Comparison of ENCODE assay signal across 15 mouse cellular contexts in the genomic region with DNA sequence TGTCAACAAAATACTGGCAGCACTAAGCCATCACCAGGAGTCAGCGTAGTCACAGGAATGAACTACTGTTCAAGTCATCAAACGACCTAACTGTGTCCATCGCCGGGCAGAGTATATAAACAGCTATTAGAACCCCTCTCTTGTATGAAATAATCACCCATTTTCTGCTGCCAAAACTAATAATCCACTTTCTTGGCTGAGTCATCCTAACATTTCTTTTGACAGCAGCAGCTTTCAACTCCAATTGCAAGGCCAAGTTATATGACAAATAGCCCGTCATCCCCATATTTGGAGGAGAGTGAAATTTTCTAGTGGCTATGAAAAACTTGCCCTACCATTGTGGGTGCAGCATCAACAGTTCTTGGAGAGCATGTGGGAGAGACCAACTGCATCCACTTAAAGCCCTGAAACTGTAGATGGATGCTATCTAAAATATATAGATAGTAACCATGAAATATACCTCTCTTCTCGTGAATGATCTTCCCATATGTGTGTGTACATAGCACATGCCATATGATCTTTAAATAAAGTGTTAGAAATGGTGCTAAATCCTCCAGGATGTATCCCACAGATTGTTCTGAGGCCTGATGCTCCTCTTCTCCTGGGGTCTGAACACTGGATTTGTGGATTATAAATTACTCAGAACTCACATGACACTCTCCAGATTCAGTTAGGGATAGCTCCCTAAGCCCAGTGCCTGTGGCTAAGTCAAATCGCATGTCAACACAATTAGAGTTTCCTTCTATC.
DNase-seq lines count a peak whose midpoint lies in the region; ATAC-seq lines count a peak whose summit lies in the region.
"Had no signal": no experiment of that assay in that cellular context is flagged by ENCODE, and none has a peak within 500 bp of the region (broad histone marks: within the 10 kb centered on the region; RNA-seq: fewer than 3 reads in every experiment).

No protein-coding gene starts in this region.

- no peak for DNase-seq in frontal cortex, postnatal 10 days (ENCODE audit: low spot score in 2 of 2)
- peak; percentile 14 to 18 for DNase-seq in left cerebral cortex, adult 9 months (ENCODE audit: low spot score in 2 of 2)
- no peak for DNase-seq in left cerebral cortex, postnatal 4 days
- peak; percentile 51 for DNase-seq in NIH3T3 (ENCODE audit: low read depth)
- DNase-seq in telencephalon, adult 2 months (ENCODE audit: low read depth, low spot score), result peak; percentile 60
- no peak for DNase-seq in cerebellum, postnatal 10 days
- DNase-seq: cerebellum, adult 9-10 months; gastrocnemius, postnatal 10 days; kidney, adult 9 months; kidney, postnatal 14 days; liver; thymus, adult 2 months had no signal

- ATAC-seq in frontal cortex, adult (ENCODE audit: low TSS enrichment), result peak; percentile 81
- ATAC-seq: forebrain, embryonic 15.5 days; midbrain, embryonic 15.5 days had no signal

- intact Hi-C loops in left cerebral cortex, postnatal 4 days (cut with DNase I), result no loop called here

Comparison
In these comparisons a context has a peak if more than half of its experiments do, and no peak if none do; other contexts are left out.
1. DNase-seq: peak in left cerebral cortex, adult 9 months (2 of 2), NIH3T3 (single experiment) and telencephalon, adult 2 months (single experiment); none in frontal cortex, postnatal 10 days (0 of 2), left cerebral cortex, postnatal 4 days (single experiment) and cerebellum, postnatal 10 days (0 of 2).